Mouse (Mus musculus): ENCODE results near the gene Stx4a. TPM values are rescaled to one million over a fixed set of nuclear protein-coding genes. Genes with fewer than 3 reads are reported as not detected.

Stx4a gene
- polyA plus RNA-seq, 2 experiments = 7.2 to 34.9 TPM

- TF ChIP-seq CTCF (IDR thresholded peaks at IDR 0.05; ENCODE audit: low read depth) = no peak
- no peak for TF ChIP-seq EP300 (IDR thresholded peaks at IDR 0.05; ENCODE audit: low read depth)
- H3K27ac ChIP-seq = no peak overlapping the region
- no peak overlapping the region for H3K9ac ChIP-seq (replicated peaks)
- no peaks in the 10 kb centered on the region for H3K9me3 ChIP-seq (ENCODE audit: control insufficient read depth, low read length)
- no peak overlapping the region for H3K4me2 ChIP-seq (ENCODE audit: low read depth)
- no peak for ATAC-seq (ENCODE audit: insufficient read depth)
- H3K36me3 ChIP-seq (replicated peaks; ENCODE audit: control insufficient read depth, insufficient read depth, low read depth) = peaks cover 45% of the 10 kb centered on the region
- DNase-seq (ENCODE audit: low read depth in 3 of 3, low spot score in 3 of 3) = no peak
- no peaks in the 10 kb centered on the region for H3K27me3 ChIP-seq (ENCODE audit: control insufficient read depth, insufficient read depth, low read length)
- H3K4me3 ChIP-seq (ENCODE audit: insufficient read depth in 1 of 2, low read depth in 2 of 2, low read length in 2 of 2) = no peak overlapping the region
- 77% methylated on average over 13 of the region's 13 CpGs for WGBS (ENCODE audit: insufficient replicate concordance)
- H3K4me1 ChIP-seq (replicated peaks; ENCODE audit: control insufficient read depth in 2 of 2, insufficient read depth in 2 of 2, low read length in 1 of 2) = peaks cover 1 to 5% of the 10 kb centered on the region in 2 experiments; a peak in 3 of 4 replicates
Observed at GRCm38 (mm10) chr7:127799211-127799610, 24.9 kb upstream of the Stx4a start.

- Histone ChIP-seq H3K9me3 (ENCODE audit: control insufficient read depth, low read length) (no peaks in the 10 kb centered on the region), H3K36me3 (replicated peaks; ENCODE audit: control insufficient read depth, insufficient read depth, low read depth) (peaks cover 43% of the 10 kb centered on the region), H3K27ac (no peak overlapping the region), H3K9ac (replicated peaks) (no peak overlapping the region), H3K27me3 (ENCODE audit: control insufficient read depth, insufficient read depth, low read length) (no peaks in the 10 kb centered on the region), H3K4me3 (ENCODE audit: insufficient read depth in 1 of 2, low read depth in 2 of 2, low read length in 2 of 2) (no peak overlapping the region), H3K4me2 (ENCODE audit: low read depth) (no peak overlapping the region), H3K4me1 (replicated peaks; ENCODE audit: control insufficient read depth in 2 of 2, insufficient read depth in 2 of 2, low read length in 1 of 2) (peaks cover 6 to 10% of the 10 kb centered on the region in 2 experiments)
- no peak for TF ChIP-seq EP300 (IDR thresholded peaks at IDR 0.05; ENCODE audit: low read depth)
- ATAC-seq (ENCODE audit: insufficient read depth) = no peak
- WGBS (ENCODE audit: insufficient replicate concordance) = 68% methylated on average over 1 of the region's 1 CpGs
- DNase-seq (ENCODE audit: low read depth in 3 of 3, low spot score in 3 of 3) = no peak
Observed at GRCm38 (mm10) chr7:127799738-127800137, 24.4 kb upstream of the Stx4a start.

GRCm38 (mm10) chr7:127800435-127801009 lies 23.6 kb upstream of the Stx4a start, which contains the start of gene Hsd3b7:
Gene Hsd3b7 (plus strand): TSS chr7:127800604.
- no peaks in the 10 kb centered on the region for H3K27me3 ChIP-seq (ENCODE audit: control insufficient read depth, insufficient read depth, low read length)
- WGBS (ENCODE audit: insufficient replicate concordance) = 25% methylated on average over 6 of the region's 6 CpGs
- no peaks in the 10 kb centered on the region for H3K9me3 ChIP-seq (ENCODE audit: control insufficient read depth, low read length)
- ATAC-seq (ENCODE audit: insufficient read depth) (peak; percentile 40), DNase-seq (ENCODE audit: low read depth in 3 of 3, low spot score in 3 of 3) (peak; percentile 61 to 69 (median 67))
- H3K4me1 ChIP-seq (replicated peaks; ENCODE audit: control insufficient read depth in 2 of 2, insufficient read depth in 2 of 2, low read length in 1 of 2) = peaks cover 14 to 18% of the 10 kb centered on the region in 2 experiments
- peaks cover 35% of the 10 kb centered on the region for H3K36me3 ChIP-seq (replicated peaks; ENCODE audit: control insufficient read depth, insufficient read depth, low read depth)
- peak within 1 kb of the TSS; percentile 57 for H3K4me2 ChIP-seq (ENCODE audit: low read depth)
- H3K27ac ChIP-seq = no peak within 1 kb of the TSS; the same call in 1 of the 2 replicates
- TF ChIP-seq EP300 (IDR thresholded peaks at IDR 0.05; ENCODE audit: low read depth) = no peak
- TF ChIP-seq CTCF (IDR thresholded peaks at IDR 0.05; ENCODE audit: low read depth) = peak; percentile 98
- peak within 1 kb of the TSS; percentile 30 to 47 for H3K4me3 ChIP-seq (ENCODE audit: insufficient read depth in 1 of 2, low read depth in 2 of 2, low read length in 2 of 2)
- H3K9ac ChIP-seq (replicated peaks) = peak within 1 kb of the TSS; percentile 27; the same call in 1 of the 2 replicates

- Histone ChIP-seq H3K27me3 (ENCODE audit: control insufficient read depth, insufficient read depth, low read length) (no peaks in the 10 kb centered on the region), H3K27ac (no peak overlapping the region; the same call in 1 of the 2 replicates), H3K4me2 (ENCODE audit: low read depth) (peak overlapping the region; percentile 57), H3K4me1 (replicated peaks; ENCODE audit: control insufficient read depth in 2 of 2, insufficient read depth in 2 of 2, low read length in 1 of 2) (peaks cover 17 to 24% of the 10 kb centered on the region in 2 experiments), H3K9ac (replicated peaks) (no peak overlapping the region; the same call in 1 of the 2 replicates), H3K4me3 (ENCODE audit: insufficient read depth in 1 of 2, low read depth in 2 of 2, low read length in 2 of 2) (peak overlapping the region; percentile 30 to 47), H3K9me3 (ENCODE audit: control insufficient read depth, low read length) (no peaks in the 10 kb centered on the region), H3K36me3 (replicated peaks; ENCODE audit: control insufficient read depth, insufficient read depth, low read depth) (peaks cover 29% of the 10 kb centered on the region)
- whole genome bisulfite sequencing (ENCODE audit: insufficient replicate concordance) = 73% methylated on average over 8 of the region's 8 CpGs
- TF ChIP-seq CTCF (IDR thresholded peaks at IDR 0.05; ENCODE audit: low read depth) = no peak
- no peak for TF ChIP-seq EP300 (IDR thresholded peaks at IDR 0.05; ENCODE audit: low read depth)
- DNase-seq (ENCODE audit: low read depth in 3 of 3, low spot score in 3 of 3) (no peak), ATAC-seq (ENCODE audit: insufficient read depth) (no peak)
Observed at GRCm38 (mm10) chr7:127801010-127801621, 23.0 kb upstream of the Stx4a start.

- Histone ChIP-seq H3K4me2 (ENCODE audit: low read depth) (no peak overlapping the region), H3K4me3 (ENCODE audit: insufficient read depth in 1 of 2, low read depth in 2 of 2, low read length in 2 of 2) (no peak overlapping the region), H3K9ac (replicated peaks) (no peak overlapping the region), H3K27me3 (ENCODE audit: control insufficient read depth, insufficient read depth, low read length) (no peaks in the 10 kb centered on the region), H3K36me3 (replicated peaks; ENCODE audit: control insufficient read depth, insufficient read depth, low read depth) (peaks cover 17% of the 10 kb centered on the region), H3K27ac (no peak overlapping the region), H3K9me3 (ENCODE audit: control insufficient read depth, low read length) (no peaks in the 10 kb centered on the region), H3K4me1 (replicated peaks; ENCODE audit: control insufficient read depth in 2 of 2, insufficient read depth in 2 of 2, low read length in 1 of 2) (peaks cover 24 to 36% of the 10 kb centered on the region in 2 experiments)
- no peak for TF ChIP-seq CTCF (IDR thresholded peaks at IDR 0.05; ENCODE audit: low read depth)
- TF ChIP-seq EP300 (IDR thresholded peaks at IDR 0.05; ENCODE audit: low read depth) = no peak
- 86% methylated on average over 17 of the region's 17 CpGs for WGBS (ENCODE audit: insufficient replicate concordance)
- ATAC-seq (ENCODE audit: insufficient read depth) (no peak), DNase-seq (ENCODE audit: low read depth in 3 of 3, low spot score in 3 of 3) (no peak)
Observed at GRCm38 (mm10) chr7:127802313-127802712, 21.8 kb upstream of the Stx4a start.
